Mouse (Mus musculus) small intestine, adult 2 months (tissue): ENCODE data around the gene Epn2.

Source experiments
- CTCF ChIP-seq: fragments of 200-500 bp; IDR thresholded peaks from 2 replicates; pipeline ENCODE4 v1.5.1; 2012; ENCODE audit warnings: low read depth, mild to moderate bottlenecking, control low read depth, inconsistent platforms, low read length, moderate library complexity, mixed read lengths; ENCODE audit not compliant: insufficient replicate concordance, insufficient read length; ENCODE audit errors: extremely low read depth
- POLR2A ChIP-seq: fragments of 200-500 bp; IDR thresholded peaks from 2 replicates; pipeline ENCODE4 v1.6.1; 2012; ENCODE audit warnings: low read depth, mild to moderate bottlenecking, control low read depth, inconsistent platforms, low read length, moderate library complexity

DNA sequence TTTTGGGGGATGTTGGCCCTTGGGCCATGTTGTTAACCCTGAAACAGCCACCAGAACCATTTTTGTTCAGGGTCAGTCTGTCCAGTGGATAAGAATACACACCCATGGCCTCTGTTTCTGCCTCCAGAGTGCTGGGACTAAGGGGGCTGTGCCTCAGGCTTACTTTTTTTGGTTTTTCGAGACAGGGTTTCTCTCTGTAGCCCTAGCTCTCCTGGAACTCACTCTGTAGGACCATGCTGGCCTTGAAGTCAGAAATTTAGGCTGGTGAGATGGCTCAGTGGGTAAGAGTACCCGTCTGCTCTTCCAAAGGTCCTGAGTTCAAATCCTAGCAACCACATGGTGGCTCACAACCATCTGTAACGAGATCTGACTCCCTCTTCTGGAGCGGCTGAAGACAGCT lies 100.7 kb downstream of the Epn2 start:
- TF ChIP-seq POLR2A (no peak), CTCF (no peak)
